Mouse (Mus musculus) c-Kit-positive CD71-negative TER-119-negative erythroid progenitor cells, embryonic 14.5 days (primary cell): ENCODE measurements around the gene Tenm4.

ENCODE experiments used
- DNase-seq: peaks from one replicate; pipeline ENCODE4 v3.0.0-alpha.2; 2013; ENCODE audit warnings: low read depth

Gene Tenm4

DNA sequence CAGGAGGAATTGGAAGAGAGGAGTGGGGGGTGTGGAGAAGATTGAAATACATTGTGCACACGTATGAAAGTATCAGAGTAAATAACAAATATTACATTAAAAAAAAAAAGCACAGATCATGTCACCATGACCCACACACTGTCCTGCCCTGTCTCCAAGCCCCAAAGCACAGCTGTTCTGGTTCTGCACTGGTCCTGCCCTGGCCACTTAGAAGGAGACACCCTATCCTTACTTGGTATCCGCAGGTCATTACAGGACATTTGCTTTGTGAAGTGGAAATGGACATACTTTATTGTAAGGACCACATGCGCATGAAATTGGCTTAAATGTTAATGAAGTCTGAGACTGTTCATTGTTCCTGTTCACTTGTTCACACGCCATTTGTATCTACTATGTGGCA lies 510.8 kb downstream of the Tenm4 start:
- no peak for DNase-seq

DNA sequence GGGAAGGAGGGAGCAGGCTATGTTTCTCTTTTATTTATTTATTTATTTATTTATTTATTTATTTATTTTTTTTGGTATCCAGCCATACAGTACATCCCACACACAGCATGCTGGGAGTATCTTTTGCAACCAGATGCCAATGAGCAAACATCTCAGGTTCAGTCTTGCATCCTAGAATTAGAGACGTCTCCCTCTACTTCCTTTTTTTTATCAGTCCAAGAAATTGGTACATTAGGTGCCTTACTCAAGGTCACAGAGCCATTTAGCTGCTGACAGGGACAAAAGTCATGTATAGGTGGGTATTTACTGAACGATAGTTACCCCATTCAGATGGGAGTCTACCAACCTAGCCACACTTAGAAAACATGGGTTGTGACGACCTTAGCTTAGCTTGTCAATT lies 517.1 kb downstream of the Tenm4 start:
- DNase-seq, result no peak

DNA sequence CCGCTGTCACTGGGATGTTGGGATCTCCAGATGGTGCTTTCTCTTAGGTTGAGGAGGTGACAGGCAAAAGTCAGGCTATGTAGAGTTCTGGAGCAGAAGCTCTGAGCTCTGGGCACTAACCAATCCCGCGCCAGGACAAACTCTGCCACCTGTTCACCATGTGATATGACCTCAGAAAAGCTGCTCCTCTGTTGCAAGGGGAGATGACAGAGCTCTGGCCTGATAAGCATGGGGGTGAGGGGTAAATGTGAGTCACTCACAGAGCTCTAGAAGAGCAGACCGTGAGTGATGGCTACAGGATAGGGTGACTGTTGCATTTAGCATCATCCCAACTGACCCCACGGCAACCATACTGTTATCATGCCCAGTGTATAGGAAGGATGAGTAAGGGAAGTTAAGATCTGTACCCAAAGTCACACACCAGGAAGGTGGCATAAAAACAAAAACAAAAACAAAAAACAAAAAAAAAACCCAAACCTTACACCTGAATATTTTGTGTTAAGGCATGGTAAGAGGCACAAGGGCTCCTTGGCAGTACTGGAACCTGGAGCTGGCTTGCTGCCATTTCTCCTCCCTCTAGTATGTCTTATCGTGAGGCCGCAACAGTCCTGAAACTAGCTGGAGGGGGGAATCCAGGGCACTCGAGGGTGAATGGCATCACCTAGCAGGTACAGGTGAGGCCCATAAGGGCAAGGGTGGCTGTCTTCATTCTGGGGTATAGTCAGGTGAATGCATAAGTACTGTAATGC lies 530.2 kb downstream of the Tenm4 start:
- peak; percentile 24 for DNase-seq

DNA sequence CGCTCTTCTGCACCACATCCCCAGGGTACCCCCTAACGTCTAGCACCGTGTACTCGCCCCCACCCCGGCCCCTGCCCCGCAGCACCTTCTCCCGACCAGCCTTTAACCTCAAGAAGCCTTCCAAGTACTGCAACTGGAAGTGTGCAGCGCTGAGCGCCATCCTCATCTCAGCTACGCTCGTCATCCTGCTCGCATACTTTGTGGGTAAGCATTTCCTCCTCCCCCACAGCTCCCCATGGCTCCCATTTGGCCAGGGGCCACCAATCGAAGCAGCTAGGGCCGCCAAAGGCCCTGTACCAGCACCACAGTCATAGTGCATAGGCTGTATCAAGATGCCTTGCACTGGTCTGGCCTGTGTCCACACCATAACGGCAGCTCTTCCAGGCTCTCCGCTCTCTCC lies 532.9 kb downstream of the Tenm4 start:
- no peak for DNase-seq

DNA sequence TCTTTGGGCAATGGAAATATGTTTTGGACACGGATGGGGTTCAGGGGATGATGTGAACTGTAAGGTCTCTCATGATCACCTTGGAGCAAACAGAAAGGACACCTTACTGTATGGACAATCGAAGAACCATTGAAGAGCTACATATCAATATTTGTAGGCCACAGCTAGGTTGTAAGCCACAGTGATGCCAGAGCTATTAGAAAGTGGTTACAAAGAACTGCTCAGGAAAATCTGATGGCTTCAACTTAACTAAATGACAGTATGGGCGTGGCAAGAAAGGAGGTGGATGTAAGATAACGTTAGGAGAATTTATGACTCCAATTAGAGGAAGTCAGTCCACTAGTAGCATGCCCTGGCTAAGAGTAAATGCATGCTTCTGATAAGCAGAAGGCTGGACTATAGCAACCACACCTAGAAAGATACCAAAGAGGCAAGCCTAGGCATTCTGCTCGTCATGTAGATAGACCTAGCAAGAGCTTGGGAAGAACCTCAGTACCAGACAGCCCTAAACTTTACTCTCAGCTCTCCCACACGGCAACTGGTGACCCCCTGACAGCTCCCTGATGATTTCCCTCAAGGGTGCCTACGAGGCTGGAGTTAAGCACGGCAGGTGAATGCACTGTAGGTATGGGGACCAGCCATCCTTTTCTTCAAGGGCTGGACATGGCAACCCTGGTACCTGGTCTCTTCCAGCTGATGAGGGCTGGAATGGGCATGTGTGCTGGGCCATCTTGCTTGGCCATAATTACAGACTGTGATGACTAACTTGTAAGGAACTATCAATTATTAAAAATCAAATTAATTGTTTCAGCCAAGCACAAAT lies 534.5 kb downstream of the Tenm4 start:
- DNase-seq, result peak; percentile 19

DNA sequence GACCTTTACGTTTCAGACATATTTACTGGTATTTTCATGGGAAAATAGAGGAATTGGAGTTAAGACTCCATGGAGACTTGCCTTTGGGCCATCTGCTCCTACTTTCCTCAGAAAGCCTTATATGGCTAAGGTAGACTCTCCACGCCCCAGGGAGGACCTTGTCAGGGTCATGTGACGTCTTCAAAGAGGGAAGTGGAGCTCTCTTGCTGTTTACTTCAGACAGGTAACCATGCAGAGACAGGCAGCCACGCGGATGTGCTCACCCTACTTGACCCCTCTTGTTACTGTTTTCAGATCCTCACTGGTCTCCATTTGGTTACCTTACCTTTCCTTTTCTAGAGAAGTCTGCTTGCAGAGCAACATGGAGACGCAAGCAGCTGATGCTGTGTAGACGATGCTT lies 535.5 kb downstream of the Tenm4 start:
- no peak for DNase-seq

DNA sequence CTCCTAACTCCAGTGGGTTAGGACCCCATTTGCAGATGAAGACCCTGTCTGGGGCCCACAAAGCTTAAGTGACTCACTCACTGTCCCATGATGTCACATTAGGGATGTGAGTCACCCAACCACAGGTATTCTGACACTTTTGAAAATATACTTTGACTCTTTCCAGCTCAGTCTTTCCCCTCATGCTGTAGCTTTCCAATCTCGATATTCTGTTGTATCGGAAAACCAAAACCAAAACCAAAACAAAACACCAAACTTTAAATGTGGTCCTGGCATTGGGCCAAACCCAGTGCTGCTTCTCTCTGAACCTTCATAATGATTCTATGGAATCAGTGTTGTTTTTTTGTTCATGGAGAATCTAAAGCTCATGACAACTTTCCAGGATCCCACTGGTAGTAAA lies 536.1 kb downstream of the Tenm4 start:
- DNase-seq, result no peak

DNA sequence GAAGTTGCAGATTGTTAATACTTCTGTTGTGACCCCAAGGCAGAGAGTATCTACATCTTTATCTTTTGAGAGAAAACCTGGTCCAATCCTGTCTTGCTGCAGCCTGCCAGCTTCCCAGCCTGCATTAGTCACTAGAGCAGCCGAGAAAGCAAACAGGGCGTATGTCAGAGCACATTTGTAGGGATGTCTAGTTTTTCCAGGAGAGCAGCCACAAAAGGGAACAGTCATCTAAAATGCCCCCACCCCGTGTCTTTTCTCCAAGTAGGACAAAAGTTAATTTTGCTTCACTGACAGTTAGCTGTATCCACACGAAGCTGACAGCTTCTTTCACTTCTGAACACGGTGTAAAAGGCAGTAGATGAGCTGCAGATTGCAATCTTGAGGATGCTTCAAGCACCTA lies 537.0 kb downstream of the Tenm4 start:
- DNase-seq, result no peak

DNA sequence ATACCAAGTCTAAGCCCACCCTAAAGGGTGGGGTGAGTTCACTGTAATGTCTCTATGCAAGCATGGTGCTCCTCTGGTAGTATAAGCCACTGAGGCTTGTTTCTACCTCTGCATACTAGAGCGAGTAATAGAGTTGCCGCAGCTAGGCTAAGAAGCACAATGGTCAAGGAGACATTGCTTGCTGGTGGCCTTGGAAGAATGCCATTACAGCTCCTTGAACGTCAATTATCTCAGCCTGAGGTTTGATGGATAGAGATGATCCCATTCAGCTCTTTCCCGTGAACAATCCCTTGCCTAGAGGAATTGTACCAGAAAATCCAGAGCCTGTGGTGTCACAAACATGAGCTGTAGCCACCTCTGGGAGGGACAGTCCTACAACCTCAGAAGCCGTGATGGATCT lies 537.5 kb downstream of the Tenm4 start:
- no peak for DNase-seq

DNA sequence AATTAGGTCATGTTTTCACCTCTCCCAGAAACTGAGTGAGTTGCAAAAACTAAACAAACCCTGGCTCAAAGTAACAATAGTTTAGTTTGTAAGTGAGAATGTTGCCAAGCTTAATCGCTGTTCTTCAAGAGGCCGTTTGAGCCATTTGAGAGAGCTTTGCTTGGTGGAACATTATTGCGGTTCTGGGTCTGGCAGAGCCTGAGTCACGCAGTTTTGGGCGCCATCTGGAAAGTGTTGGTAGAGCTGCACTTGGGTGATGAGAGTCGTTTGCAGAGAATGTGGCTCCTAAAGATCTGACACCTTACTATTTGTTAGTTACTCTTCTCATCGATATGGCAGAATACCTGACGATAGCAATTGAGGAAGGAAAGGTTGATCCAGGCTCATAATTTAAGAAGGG lies 537.9 kb downstream of the Tenm4 start:
- DNase-seq, result no peak

DNA sequence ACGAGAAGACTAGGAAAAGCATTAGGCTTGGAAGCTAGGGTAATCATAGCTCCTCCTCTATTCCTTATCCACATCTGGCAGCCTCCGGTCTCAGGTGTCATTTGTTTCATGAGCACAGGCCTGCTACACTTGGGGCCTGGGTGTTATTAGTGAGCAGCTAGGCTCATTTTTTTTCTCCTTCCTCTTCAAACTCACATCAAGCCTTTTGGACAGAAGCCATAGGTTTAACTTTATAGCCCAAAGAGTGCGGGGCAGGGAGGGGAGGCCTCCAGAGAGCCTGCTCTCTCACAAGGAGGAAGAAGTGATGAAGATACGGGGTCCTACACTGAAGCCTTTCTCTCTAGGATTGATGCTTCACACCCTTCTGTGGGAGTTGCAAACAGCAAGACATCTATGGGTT lies 538.8 kb downstream of the Tenm4 start:
- no peak for DNase-seq

DNA sequence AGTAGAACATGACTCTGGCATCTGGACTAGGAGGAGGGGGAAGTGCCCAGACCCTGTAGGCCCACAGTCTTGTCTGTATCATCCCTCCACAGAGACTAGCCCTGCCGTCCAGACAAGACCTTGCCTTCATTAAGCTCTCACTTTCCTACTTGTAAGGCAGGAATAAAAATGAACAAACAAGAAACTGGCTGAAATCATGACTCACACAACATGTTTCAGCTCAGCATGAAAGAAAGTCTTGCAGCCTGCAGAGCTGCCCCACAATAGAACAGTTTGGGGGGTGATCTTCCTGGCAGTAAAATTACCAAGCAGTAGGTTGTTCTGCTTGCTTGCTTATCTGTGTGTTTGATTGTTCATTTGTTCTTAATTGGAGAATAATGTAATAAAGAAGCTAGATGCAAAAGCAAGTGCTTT lies 539.6 kb downstream of the Tenm4 start:
- DNase-seq, result no peak

DNA sequence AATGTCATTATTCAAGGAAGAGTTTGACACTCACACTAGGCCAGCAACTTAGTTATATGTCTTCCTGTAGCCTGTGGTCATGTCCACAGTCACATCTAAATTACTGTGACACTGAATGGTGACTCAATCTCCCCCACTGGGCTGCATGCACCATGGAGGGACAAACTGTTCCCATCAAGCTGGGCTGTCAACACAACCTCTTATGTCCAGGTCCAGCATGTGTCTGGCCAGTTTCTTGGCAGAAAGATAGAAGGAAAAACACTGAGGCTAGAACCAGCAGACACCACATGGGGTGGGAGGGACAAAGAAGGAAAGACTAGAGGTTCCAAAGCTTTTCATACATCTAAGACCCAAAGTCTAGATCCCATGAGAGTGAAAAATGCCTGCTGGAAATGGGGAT lies 541.8 kb downstream of the Tenm4 start:
- DNase-seq, result no peak

DNA sequence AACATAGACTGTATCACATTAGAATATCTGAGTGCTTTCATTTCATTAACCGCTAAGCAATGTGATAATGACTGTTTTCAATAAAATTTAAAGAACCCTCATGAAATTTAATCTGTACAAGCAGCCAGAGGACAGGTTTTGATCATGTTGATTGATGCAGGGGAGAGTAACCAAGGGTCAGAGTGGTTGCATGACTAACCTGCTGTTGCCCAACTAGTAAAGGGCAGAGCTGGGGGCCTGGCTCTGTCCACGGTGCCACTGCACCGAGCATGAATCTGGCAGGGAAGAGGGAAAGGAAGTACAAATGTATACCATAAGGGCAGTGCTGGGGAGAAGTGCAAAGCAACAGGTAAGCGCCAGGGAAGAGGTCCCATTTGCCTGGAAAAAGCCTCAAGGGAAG lies 545.9 kb downstream of the Tenm4 start:
- DNase-seq, result no peak

DNA sequence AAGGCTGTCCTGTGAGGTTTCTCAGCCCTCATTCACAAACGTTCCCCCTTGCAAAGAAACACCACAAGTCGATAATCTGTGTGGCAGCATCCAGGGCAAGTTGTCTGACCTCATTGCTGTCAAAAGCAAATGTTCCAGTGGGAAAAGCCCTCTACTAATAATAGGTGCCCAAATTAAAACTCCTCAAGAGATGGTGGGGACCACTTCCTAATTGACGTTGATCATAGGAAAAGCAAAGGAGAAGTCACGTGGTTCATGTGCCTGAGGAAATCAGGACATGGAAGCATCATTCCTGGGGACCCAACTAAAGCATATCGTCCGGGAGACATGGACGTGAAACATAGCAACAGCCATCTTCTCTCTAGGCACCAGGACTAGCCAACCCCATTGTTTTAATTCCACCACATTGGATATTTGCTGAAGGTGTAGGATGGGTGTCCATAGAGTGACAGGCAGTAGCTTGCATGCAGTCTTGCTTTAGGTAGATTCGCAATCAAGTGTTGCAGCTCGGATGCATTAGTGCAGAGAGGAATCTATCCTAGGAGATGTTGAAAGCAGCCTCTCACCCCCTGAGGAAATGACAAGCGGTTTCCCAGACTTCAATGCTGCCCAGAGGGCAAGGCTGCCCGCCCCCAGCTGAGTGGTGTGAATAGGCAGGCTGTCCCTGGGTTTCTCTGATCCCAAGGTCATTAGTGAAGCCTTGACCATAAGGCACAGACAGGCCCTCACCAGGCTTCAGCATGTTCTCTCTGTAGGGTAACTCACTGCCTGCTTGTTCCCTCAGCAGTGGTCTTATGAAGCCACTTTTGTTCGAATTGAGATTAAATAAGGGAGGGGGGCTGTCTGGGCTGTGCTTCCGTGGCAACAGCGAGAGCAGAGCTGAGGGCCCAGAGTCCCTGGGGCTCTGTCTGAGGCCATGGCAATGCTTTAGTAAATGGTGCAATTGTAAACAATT lies 547.4 kb downstream of the Tenm4 start:
- DNase-seq, result no peak

DNA sequence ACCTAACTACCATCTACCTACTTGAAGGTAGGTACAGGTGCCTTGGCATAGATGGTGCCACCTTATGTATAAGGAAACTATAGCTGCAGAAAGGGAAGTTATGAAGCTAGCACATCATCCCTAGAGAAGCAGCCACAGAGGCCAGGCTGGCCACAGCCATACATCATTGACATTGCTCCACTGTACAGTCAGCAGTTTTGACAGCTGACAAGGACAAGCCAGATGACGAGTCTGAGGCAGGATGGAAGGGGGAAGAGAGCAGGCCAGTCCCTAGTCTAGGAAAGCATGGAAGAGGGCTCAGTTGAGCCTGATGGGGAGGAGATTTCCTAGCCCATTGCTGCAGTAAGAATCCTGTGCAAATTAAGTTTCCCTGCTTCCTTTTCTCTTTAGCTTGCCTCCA lies 548.9 kb downstream of the Tenm4 start:
- DNase-seq, result no peak

DNA sequence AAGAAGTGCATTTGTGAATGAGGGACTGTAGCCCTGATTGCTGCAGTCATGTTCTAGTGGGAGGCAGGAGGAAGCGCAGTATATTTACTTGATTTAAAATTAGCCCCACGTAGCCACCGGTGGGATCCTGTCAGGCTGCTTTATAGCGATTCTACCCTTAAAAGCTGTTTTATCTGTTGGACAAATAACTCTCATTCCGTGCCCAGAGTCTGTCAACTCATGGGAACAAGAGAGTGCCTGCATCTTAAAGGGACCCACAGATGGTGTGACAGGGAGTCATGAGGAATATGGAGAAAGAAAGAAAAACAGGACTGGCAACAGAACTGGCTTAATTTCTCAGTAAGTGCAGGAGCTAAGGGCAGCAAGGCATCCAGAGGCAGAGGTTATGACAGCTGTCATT lies 549.4 kb downstream of the Tenm4 start:
- DNase-seq, result no peak

DNA sequence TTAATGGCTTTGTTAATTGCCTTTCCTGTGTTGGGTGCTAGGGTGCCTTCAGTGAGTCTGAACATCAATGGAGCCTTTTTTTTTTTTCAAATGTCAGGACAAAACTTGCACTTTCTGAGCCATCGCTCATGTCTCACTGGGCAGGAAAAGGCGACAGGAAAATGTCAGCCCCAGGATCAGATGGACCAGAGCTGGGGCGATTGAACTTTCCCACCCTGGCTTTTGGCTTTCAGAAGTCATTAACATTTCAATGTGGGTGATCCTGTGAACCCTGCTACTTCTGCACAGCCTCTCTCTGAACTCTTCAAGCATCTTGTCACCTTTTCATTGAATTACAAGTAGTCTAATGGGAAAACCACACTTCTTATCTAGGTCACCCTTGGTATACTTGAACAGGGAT lies 551.8 kb downstream of the Tenm4 start:
- no peak for DNase-seq

DNA sequence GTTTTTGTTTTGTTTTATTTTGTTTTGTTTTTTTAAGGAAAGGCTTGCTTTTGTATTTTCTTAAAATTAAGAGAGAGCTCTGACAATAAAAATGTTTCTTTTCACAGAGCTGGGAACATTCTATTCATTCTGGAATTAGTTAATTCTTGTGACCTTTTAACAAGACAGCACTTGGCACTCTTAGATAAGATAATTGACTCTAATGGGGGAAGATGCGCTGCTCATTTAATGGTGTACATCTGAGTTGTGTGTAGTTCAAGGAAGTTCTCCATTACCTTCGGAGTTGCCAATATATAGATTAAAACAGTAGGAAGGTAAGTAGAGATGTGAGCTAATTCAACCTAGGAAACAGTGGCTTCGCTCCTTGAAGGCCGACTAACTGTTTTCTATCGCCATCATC lies 554.6 kb downstream of the Tenm4 start:
- no peak for DNase-seq

DNA sequence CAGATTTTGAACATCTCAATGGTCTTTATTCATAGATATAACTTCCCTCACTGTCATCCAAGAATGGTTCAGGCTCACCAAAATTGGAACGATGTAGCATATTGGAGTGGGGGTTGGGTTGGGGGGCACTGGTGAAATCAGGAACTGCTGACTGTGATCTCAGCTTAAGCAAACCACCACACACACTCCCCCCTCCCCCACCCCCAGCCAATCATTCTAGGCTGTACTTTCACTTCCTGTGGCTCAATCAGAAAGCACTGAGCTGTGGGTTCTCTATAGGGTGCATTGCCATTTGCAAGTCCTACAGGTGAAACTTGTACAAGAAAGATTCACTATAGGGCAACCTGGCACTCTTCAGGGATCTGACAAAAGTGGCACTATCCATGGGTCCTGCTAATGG lies 559.3 kb downstream of the Tenm4 start:
- DNase-seq, result no peak

DNA sequence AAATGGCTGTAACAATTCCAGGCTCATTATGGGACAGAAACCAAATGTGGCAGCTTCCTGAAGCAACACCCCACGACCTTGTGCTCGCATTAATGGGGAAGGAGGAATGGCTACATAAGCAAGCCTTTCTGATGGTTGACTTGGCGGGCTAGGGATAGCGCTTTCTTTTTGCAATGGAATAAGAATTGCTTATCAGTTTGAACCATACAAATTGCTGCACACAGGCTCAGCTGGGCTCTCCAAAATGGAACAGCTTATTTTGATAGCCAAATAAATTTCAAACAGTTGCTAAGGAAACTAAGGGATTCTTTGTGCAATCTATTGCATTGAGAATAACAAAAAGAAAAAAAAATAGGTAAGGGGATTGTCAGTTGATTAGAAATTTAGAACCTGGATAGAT lies 560.9 kb downstream of the Tenm4 start:
- no peak for DNase-seq

DNA sequence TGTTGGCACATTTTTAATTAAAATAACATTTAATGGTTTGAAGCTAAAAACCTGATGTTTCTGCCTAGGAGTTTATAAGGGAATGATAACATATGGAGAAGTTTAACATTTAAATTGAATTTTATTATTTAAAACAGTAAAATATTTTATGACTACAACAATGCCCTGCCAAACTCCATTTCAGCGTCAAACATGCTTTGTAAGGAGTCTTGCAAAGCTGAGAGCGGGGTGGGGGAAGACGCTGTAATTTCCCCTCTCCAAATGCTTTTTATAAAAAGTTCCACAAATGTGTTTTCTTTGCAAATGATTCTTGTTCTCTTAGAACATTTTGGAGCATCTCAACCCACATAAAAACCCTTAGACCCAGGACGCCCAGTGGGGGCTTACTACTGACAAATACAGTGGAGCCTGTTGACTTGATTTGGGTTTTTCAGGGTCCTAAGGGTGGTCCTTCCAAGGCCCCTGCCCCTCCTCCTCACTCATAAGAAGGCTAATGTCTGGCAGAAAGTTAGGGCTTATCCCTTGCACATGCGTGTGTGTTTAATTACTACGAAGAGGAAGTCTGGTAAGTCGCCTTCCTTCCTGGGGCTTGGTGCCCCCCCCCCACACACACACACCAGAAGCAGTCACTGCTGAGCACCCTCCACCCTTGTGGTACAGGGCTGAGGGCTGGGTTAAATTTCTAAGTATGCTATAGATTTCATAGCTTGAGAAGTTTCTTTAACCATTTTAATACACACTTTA lies 563.4 kb downstream of the Tenm4 start:
- no peak for DNase-seq
